ENCODE assay signal across 8 mouse cellular contexts in genomic region chr10:66814565-66815201, GRCm38 (mm10).
A peak's percentile ranks its signal among the peaks of the same experiment; 100 is the strongest.
DNase-seq lines count a peak whose midpoint lies in the region; ATAC-seq and TF ChIP-seq lines count a peak whose summit lies in the region.

No protein-coding gene starts in this region.

- peak; percentile 94 for TF ChIP-seq CTCF in left cerebral cortex, adult 2 months (IDR thresholded peaks at IDR 0.05)

- peak overlapping the region; percentile 24; the same call in 1 of the 2 replicates for H3K27ac ChIP-seq in left cerebral cortex, adult 2 months

- intact Hi-C loops in left cerebral cortex, adult 2 months (cut with DNase I), result no loop called here

- peak; percentile 95 for ATAC-seq in common myeloid progenitor, adult 5-6 weeks (replicated peaks; ENCODE audit: low read depth, poor library complexity, severe bottlenecking)
- ATAC-seq in megakaryocyte, adult 5-6 weeks (ENCODE audit: poor library complexity, severe bottlenecking), result peak; percentile 92

- peak; percentile 63 for DNase-seq in WW6 (ENCODE audit: low read depth, low spot score)
- DNase-seq in gastrocnemius, postnatal 10 days, result peak; percentile 82
- DNase-seq in hindlimb bud, embryonic 11.5 days (ENCODE audit: extremely low spot score, low read depth, low spot score), result peak; percentile 90
- peak; percentile 83 to 86 for DNase-seq in left cerebral cortex, adult 2 months (ENCODE audit: extremely low spot score in 1 of 2, low spot score in 2 of 2)
- DNase-seq in right cerebral cortex, adult 2 months (ENCODE audit: low spot score in 2 of 2), result peak; percentile 91 to 93
- peak; percentile 85 for DNase-seq in urinary bladder, postnatal 14 days (ENCODE audit: low spot score)

- no peak overlapping the region for H3K4me3 ChIP-seq in left cerebral cortex, adult 2 months
